Mouse (Mus musculus) adrenal gland, postnatal 0 days (tissue): ENCODE measurements around the gene Mphosph10. TPM values are rescaled to one million over a fixed set of nuclear protein-coding genes. Genes with fewer than 3 reads are reported as not detected.

Experiments
- polyA plus RNA-seq: library from polyadenylated mRNA; unstranded; fragments of >200 nt; fragmentation: Nextera tagmentation; extraction: Ambion mirVana; gene quantifications from 2 replicates; pipeline ENCODE4 v1.2.1, GENCODE M21; 2015

Mphosph10 gene
- polyA plus RNA-seq: 30.9 and 34.7 TPM in 2 replicates

GRCm38 (mm10) chr7:64392122-64392818 is at the start of gene Mphosph10, which contains the start of gene Mcee:
Gene Mphosph10 (minus strand): TSS chr7:64392268.
Gene Mcee (plus strand): TSS chr7:64392607.

GRCm38 (mm10) chr7:64373830-64374562 is 18.1 kb downstream of the Mphosph10 start, which contains the start of gene Fan1:
Gene Fan1 (minus strand): TSS chr7:64374095.

Other genes starting within 250 kb of the Mphosph10 start
- 0.23 TPM in 1 of 2 replicates, not detected in the other for gene Trpm1, start 238.4 kb downstream of the Mphosph10 start, polyA plus RNA-seq
- 5.1 and 6.7 TPM in 2 replicates for gene Mtmr10, start 104.6 kb downstream of the Mphosph10 start, polyA plus RNA-seq
- gene Fan1, start 18.2 kb downstream of the Mphosph10 start, polyA plus RNA-seq: 3.7 and 6.6 TPM in 2 replicates
- gene Mcee, start 339 bp upstream of the Mphosph10 start, polyA plus RNA-seq: 146 and 167 TPM in 2 replicates
- gene Apba2, start 109.4 kb upstream of the Mphosph10 start, polyA plus RNA-seq: 8.6 and 27.2 TPM in 2 replicates